Mouse (Mus musculus) liver, postnatal 0 days (tissue): ENCODE results near the gene Slc39a3. TPM values are rescaled to one million over a fixed set of nuclear protein-coding genes. Genes with fewer than 3 reads are reported as not detected.
"Not testable (repeated sequence)": the region's sequence is repeated elsewhere in the genome, so short reads cannot be mapped to it uniquely, and the experiment has no call there.

ENCODE experiments used
- ATAC-seq: fragments of 200-750 bp; cut with Nextera tagmentation; 2 replicates; pipeline ENCODE4 v1.8.0; 2017; ENCODE audit warnings: mild to moderate bottlenecking, moderate library complexity
- DNase-seq: peaks from one replicate; pipeline ENCODE4 v3.0.0-alpha.2; 2016
- H3K27ac ChIP-seq: fragments of 300-500 bp; sonication (generic); 2 replicates; pipeline ENCODE4 v1.5.1; 2014; ENCODE audit warnings: antibody characterized with exemption, moderate library complexity, mild to moderate bottlenecking, low read depth
- H3K27me3 ChIP-seq: fragments of 300-500 bp; sonication (generic); 2 replicates; pipeline ENCODE4 v1.6.1; 2014; ENCODE audit warnings: low read length, control low read depth, mixed read lengths; ENCODE audit not compliant: insufficient read depth
- H3K36me3 ChIP-seq: fragments of 300-500 bp; sonication (generic); replicated peaks from 2 replicates; pipeline ENCODE4 v1.6.1; 2014; ENCODE audit warnings: mild to moderate bottlenecking, control low read depth, low read length, moderate library complexity, mixed read lengths; ENCODE audit not compliant: insufficient read depth
- H3K4me1 ChIP-seq: fragments of 300-500 bp; sonication (generic); 2 replicates; pipeline ENCODE4 v1.6.1; 2014; ENCODE audit warnings: antibody characterized with exemption, mild to moderate bottlenecking, control low read depth; ENCODE audit not compliant: insufficient read depth
- H3K4me2 ChIP-seq: fragments of 300-500 bp; sonication (generic); 2 replicates; pipeline ENCODE4 v1.6.1; 2014; ENCODE audit warnings: low read depth, mild to moderate bottlenecking, low read length, moderate library complexity, mixed read lengths
- H3K4me3 ChIP-seq: fragments of 300-500 bp; sonication (generic); 2 replicates; pipeline ENCODE4 v1.5.1; 2014; ENCODE audit warnings: low read depth, low read length
- H3K9ac ChIP-seq: fragments of 300-500 bp; sonication (generic); replicated peaks from 2 replicates; pipeline ENCODE4 v1.6.1; 2014; ENCODE audit warnings: mild to moderate bottlenecking, moderate library complexity
- H3K9me3 ChIP-seq: fragments of 300-500 bp; sonication (generic); 2 replicates; pipeline ENCODE4 v1.6.1; 2016; ENCODE audit warnings: mild to moderate bottlenecking, control low read depth, low read length, mixed read lengths
- CTCF ChIP-seq: sonication (generic); IDR thresholded peaks from 2 replicates; pipeline ENCODE4 v1.5.1; 2016; ENCODE audit warnings: antibody characterized with exemption, low read depth
- EP300 ChIP-seq: IDR thresholded peaks from 2 replicates; pipeline ENCODE4 v1.6.1; 2016; ENCODE audit warnings: antibody characterized with exemption, low read depth, mild to moderate bottlenecking
- WGBS: fragments of 180-500 bp; shearing (Covaris S2); extraction: QIAGEN DNeasy Blood & Tissue Kit; methylation state at CpG from one replicate; pipeline ENCODE4 v1.1.7; 2014; ENCODE audit not compliant: insufficient replicate concordance; 5-methylcytosine and 5-hydroxymethylcytosine counted together
- polyA plus RNA-seq: library from polyadenylated mRNA; unstranded; fragments of >200 nt; fragmentation: Nextera tagmentation; extraction: Ambion mirVana; gene quantifications from 2 replicates; pipeline ENCODE4 v1.2.1, GENCODE M21; 2015

The Slc39a3 gene
- polyA plus RNA-seq, 1 experiment from 2014 or later, result 4.6 TPM

DNA sequence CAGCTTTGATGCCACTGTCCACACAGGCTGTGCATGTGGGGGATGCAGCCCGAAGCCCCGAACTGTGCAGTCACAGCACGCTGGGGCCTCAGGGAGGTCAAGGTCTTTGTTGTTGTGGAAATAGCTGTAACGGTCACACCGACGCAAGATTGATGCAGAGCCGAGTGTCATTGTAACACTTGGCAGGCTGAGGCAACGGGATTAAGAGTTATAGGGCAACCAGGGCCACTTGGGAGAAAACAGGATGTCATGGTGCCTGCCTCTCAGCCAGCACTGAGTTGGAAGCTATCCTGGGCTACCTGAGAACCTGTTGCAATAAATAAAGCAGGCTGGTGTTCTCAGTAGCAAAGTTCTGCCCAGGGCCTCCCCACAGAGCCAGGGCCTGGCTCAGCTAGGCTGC lies 38.5 kb upstream of the Slc39a3 start:
- ATAC-seq (no peak), DNase-seq (no peak)
- no peaks in the 10 kb centered on the region for H3K27me3 ChIP-seq
- H3K9ac ChIP-seq, result no peak overlapping the region
- 58% methylated on average over 8 of the region's 8 CpGs for WGBS
- peaks cover 1% of the 10 kb centered on the region for H3K4me1 ChIP-seq
- H3K9me3 ChIP-seq, result no peaks in the 10 kb centered on the region
- peak overlapping the region; percentile 66 for H3K27ac ChIP-seq
- peaks cover 10% of the 10 kb centered on the region; the same call in 1 of the 2 replicates for H3K36me3 ChIP-seq
- H3K4me2 ChIP-seq, result no peak overlapping the region
- TF ChIP-seq EP300 (no peak), CTCF (no peak)
- no peak overlapping the region for H3K4me3 ChIP-seq

DNA sequence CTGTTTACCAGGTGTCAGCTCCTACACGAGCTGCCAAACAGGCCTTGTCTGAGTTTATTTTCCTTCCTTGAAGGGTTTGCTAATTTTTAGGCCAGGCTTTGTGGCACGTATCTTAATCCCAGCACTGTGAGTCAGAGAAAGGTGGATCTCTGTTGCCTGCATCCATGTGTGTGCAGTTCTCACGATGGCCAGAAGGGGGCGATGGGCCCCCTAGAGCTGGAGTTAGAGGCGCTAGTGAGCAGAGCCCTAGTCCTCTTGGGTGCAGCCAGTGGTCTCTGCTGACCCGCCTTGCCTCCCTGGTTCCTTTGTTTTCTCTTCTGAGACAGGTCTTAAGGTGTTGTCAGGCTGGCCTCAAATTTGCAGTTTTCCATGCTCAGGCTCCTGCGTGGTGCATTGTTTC lies 36.2 kb upstream of the Slc39a3 start:
- no peak for ATAC-seq
- Histone ChIP-seq H3K4me3 (no peak overlapping the region), H3K9ac (no peak overlapping the region), H3K36me3 (0 out of 2 replicates have a peak, but pooled peaks cover 6% of the 10 kb centered on the region), H3K4me2 (no peak overlapping the region), H3K9me3 (no peaks in the 10 kb centered on the region), H3K27me3 (no peaks in the 10 kb centered on the region), H3K4me1 (peaks cover 9% of the 10 kb centered on the region), H3K27ac (no peak overlapping the region)
- 64% methylated on average over 7 of the region's 7 CpGs for WGBS
- DNase-seq, result peak; percentile 56
- peak; percentile 81 for TF ChIP-seq CTCF
- no peak for TF ChIP-seq EP300

DNA sequence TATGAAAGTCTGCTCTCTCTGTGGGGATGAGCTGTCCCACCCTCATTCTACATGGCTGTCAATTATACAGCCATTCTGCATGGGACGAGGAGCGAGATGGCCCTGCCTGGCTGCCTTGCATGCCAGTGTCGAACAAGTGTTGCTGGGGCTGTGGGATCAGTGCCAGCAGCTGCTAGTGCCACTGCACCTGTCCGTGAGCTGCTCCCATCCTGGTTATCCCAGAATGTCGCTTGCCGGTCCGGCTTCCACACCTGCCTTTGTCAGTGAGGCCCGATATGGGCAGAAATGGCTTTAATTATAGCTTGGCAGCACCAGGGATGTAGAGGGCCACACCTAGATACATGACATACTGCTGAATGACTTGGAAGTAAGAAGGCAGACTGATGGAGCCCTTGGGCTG lies 35.1 kb upstream of the Slc39a3 start:
- no peak for TF ChIP-seq EP300
- TF ChIP-seq CTCF, result no peak
- ATAC-seq, result no peak
- no peak for DNase-seq
- no peaks in the 10 kb centered on the region for H3K27me3 ChIP-seq
- H3K4me1 ChIP-seq, result peaks cover 9% of the 10 kb centered on the region
- H3K4me3 ChIP-seq, result no peak overlapping the region
- no peak overlapping the region for H3K4me2 ChIP-seq
- no peak overlapping the region for H3K9ac ChIP-seq
- WGBS, result 88% methylated on average over 8 of the region's 8 CpGs
- H3K27ac ChIP-seq, result no peak overlapping the region
- 0 out of 2 replicates have a peak, but pooled peaks cover 4% of the 10 kb centered on the region for H3K36me3 ChIP-seq
- no peaks in the 10 kb centered on the region for H3K9me3 ChIP-seq

DNA sequence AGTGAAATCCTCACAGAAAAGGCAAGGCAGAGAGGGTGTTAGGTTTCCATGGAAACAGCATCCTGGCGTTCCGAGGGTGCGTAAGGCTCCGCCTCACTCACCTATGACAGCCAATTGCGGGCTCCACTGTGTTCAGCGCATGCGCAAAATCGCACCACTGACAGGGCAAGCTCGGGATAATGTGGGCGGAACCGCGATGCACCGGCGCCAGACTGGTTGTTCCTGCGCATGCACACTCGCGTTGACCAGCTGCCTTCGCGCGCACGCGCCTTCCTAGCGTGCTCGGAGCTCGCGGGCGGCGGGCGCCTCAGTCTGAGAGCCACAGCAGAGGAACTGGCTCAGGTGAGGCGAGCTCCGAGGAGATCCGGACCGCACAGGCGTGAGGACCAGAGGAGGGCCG lies 32.6 kb upstream of the Slc39a3 start, which contains the start of gene Thop1:
TSS of gene Thop1 (plus strand) at position 200 of the 400 bp plus-strand sequence.
- ATAC-seq, result peak; percentile 94
- peaks cover 9% of the 10 kb centered on the region for H3K4me1 ChIP-seq
- peak within 1 kb of the TSS; percentile 58 for H3K9ac ChIP-seq
- peak within 1 kb of the TSS; percentile 57 for H3K4me3 ChIP-seq
- H3K27ac ChIP-seq, result no peak within 1 kb of the TSS
- H3K36me3 ChIP-seq, result 0 out of 2 replicates have a peak, but pooled peaks cover 4% of the 10 kb centered on the region
- no peaks in the 10 kb centered on the region for H3K27me3 ChIP-seq
- TF ChIP-seq CTCF (no peak), EP300 (no peak)
- under 1% methylated on average over 35 of the region's 35 CpGs for WGBS
- DNase-seq, result peak; percentile 98
- no peaks in the 10 kb centered on the region for H3K9me3 ChIP-seq
- peak within 1 kb of the TSS; percentile 98 for H3K4me2 ChIP-seq

DNA sequence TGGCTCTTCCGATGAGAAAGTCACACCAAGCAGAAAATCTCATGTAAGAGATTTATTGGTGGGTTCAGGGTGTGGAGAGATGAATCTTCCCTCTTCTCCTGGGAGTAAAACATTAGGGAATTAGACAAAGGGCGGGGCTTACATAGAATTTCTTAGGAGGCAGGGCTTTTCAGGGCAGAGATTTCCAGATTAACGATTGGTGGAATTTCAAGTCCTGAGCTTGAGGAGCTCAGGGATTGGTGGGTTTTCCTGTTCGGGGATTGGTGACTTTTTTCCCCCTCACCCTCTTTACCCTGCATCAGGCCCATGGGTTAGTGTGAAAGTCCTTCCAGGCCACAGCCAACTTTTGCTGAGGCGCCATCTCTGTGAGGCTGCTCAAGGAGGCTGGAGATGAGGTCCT lies 31.5 kb upstream of the Slc39a3 start:
- DNase-seq (no peak), ATAC-seq (no peak)
- Histone ChIP-seq H3K9me3 (no peaks in the 10 kb centered on the region), H3K27ac (no peak overlapping the region), H3K4me1 (peaks cover 9% of the 10 kb centered on the region), H3K36me3 (0 out of 2 replicates have a peak, but pooled peaks cover 4% of the 10 kb centered on the region), H3K4me2 (no peak overlapping the region), H3K4me3 (no peak overlapping the region), H3K9ac (no peak overlapping the region), H3K27me3 (no peaks in the 10 kb centered on the region)
- TF ChIP-seq CTCF, result no peak
- 76% methylated on average over 5 of the region's 5 CpGs for WGBS

DNA sequence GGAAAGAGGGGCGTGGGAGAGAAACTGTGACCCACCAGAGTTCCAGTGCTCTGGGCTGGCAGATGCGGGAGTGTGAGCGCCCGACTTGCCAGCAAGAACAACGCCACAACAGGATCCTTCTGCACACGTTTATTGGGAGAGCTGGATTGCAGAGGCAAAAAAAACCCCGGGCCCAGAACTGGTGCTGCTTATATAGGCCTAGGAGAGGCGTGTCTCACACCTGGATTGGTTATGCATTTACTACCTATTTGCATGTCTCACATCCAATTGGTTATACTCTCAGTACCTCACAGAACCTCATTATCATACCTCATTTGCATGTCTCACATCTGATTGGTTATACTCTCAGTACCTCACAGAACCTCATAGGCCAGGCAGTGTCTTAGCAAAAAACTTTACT lies 27.3 kb upstream of the Slc39a3 start:
- H3K9me3 ChIP-seq, DNase-seq, H3K9ac ChIP-seq, H3K4me1 ChIP-seq, H3K4me3 ChIP-seq, H3K27me3 ChIP-seq, H3K36me3 ChIP-seq, H3K4me2 ChIP-seq, ATAC-seq, H3K27ac ChIP-seq: not testable (repeated sequence)
- 80% methylated on average over 8 of the region's 8 CpGs for WGBS

DNA sequence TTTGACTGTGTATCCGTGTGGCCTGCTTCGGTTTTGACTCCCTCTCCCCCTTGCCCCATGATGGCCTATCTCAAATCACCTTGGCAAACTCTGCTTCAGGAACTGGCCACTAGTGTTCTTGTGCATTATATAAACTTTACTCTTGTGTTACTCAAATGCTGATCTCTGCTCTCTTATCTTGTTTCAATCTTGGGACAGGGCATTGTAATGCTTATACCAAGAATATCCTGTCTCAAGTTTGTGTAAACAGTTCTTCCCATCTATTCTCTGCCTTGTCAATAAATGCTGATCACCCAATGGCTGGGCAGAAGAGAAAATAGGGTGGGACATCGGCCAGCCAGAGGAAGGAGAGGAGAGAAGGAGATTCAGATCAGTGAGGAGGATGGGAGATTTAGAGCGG lies 25.5 kb upstream of the Slc39a3 start:
- Histone ChIP-seq H3K9ac (no peak overlapping the region), H3K9me3 (no peaks in the 10 kb centered on the region), H3K4me2 (no peak overlapping the region), H3K27ac (no peak overlapping the region), H3K4me1 (peaks cover 10% of the 10 kb centered on the region), H3K4me3 (no peak overlapping the region), H3K27me3 (no peaks in the 10 kb centered on the region), H3K36me3 (no peaks in the 10 kb centered on the region)
- no peak for DNase-seq
- no peak for TF ChIP-seq EP300
- TF ChIP-seq CTCF, result no peak
- WGBS, result 62% methylated on average over 4 of the region's 4 CpGs
- no peak for ATAC-seq
